Mouse (Mus musculus) kidney, adult 2 months (tissue): ENCODE data around the gene Cryba1.

Experiments used
- CTCF ChIP-seq: fragments of 200-500 bp; conservative IDR thresholded peaks from 2 replicates; pipeline ENCODE4 v1.5.1; 2011; ENCODE audit warnings: low read depth, mild to moderate bottlenecking, control low read depth, low read length, moderate library complexity, mixed read lengths; ENCODE audit not compliant: insufficient read depth, insufficient read length
- POLR2A ChIP-seq: fragments of 200-500 bp; IDR thresholded peaks from one replicate; pipeline ENCODE4 v1.6.1; 2011; ENCODE audit warnings: low read depth, low read length, control low read depth

GRCm38 (mm10) chr11:77748996-77749395 is 23.9 kb upstream of the Cryba1 start:
- TF ChIP-seq CTCF = no peak
- TF ChIP-seq POLR2A = no peak
